9 mouse cellular contexts compared by ENCODE assay signal in the genomic region with DNA sequence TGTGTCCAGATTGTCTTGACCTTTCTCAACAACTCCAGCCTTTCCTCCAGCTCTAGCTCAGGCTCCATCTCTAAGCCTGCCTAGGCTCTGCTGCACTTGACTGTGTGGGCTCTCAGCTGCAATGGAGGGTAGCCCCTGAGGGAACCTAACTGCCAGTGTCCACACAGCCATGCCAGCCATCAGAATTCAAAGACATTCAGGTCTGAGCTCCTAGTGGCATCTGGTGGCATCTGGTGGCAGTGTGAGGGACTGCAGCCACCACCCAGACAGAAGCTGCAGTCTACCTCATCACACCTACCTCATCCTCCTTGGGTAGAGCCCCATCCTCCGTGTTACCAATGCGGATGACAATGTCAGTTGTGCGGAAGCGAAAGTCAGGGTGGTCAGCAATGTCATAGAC. TPM values are rescaled to one million over a fixed set of nuclear protein-coding genes. Genes with fewer than 3 reads are reported as not detected.
DNase-seq lines count a peak whose midpoint lies in the region; ATAC-seq and TF ChIP-seq lines count a peak whose summit lies in the region.
"Had no signal": no experiment of that assay in that cellular context is flagged by ENCODE, and none has a peak within 500 bp of the region (broad histone marks: within the 10 kb centered on the region; RNA-seq: fewer than 3 reads in every experiment).

No protein-coding gene starts in this region.

- H3K4me3 ChIP-seq in heart, embryonic 10.5 days, result no peak overlapping the region; the same call in 1 of the 2 replicates
- H3K4me3 ChIP-seq in ES-Bruce4 (ENCODE audit: low read depth, low read length), result no peak overlapping the region
- H3K4me3 ChIP-seq in hindbrain, embryonic 14.5 days (replicated peaks; ENCODE audit: low read length), result no peak overlapping the region
- H3K4me3 ChIP-seq in midbrain, embryonic 15.5 days, result no peak overlapping the region
- H3K4me3 ChIP-seq: neural tube, embryonic 13.5 days had no signal

- 82% methylated on average over 4 of the region's 4 CpGs for WGBS in heart, embryonic 10.5 days
- WGBS in hindbrain, embryonic 14.5 days, result 77% methylated on average over 4 of the region's 4 CpGs
- WGBS in midbrain, embryonic 15.5 days, result 89% methylated on average over 4 of the region's 4 CpGs

- H3K4me2 ChIP-seq in hindbrain, embryonic 14.5 days (replicated peaks), result no peak overlapping the region
- H3K4me2 ChIP-seq in midbrain, embryonic 15.5 days, result no peak overlapping the region
- H3K4me2 ChIP-seq: neural tube, embryonic 13.5 days had no signal

- no peaks in the 10 kb centered on the region for H3K9me3 ChIP-seq in heart, embryonic 10.5 days
- H3K9me3 ChIP-seq in ES-Bruce4 (replicated peaks; ENCODE audit: control insufficient read depth, insufficient read depth, low read length, poor library complexity, severe bottlenecking), result no peaks in the 10 kb centered on the region
- H3K9me3 ChIP-seq in hindbrain, embryonic 14.5 days (ENCODE audit: control insufficient read depth, low read length), result no peaks in the 10 kb centered on the region
- H3K9me3 ChIP-seq in midbrain, embryonic 15.5 days, result no peaks in the 10 kb centered on the region
- H3K9me3 ChIP-seq: neural tube, embryonic 13.5 days had no signal

- no peaks in the 10 kb centered on the region for H3K27me3 ChIP-seq in heart, embryonic 10.5 days (ENCODE audit: insufficient read depth, poor library complexity, severe bottlenecking)
- H3K27me3 ChIP-seq in ES-Bruce4 (ENCODE audit: control insufficient read depth, insufficient read depth, low read length, poor library complexity, severe bottlenecking), result no peaks in the 10 kb centered on the region
- no peaks in the 10 kb centered on the region for H3K27me3 ChIP-seq in hindbrain, embryonic 14.5 days (ENCODE audit: control insufficient read depth, insufficient read depth, low read length)
- no peaks in the 10 kb centered on the region for H3K27me3 ChIP-seq in midbrain, embryonic 15.5 days (replicated peaks)
- H3K27me3 ChIP-seq: neural tube, embryonic 13.5 days had no signal

- TF ChIP-seq EP300 in ES-Bruce4 (IDR thresholded peaks at IDR 0.05; ENCODE audit: insufficient read depth, low read depth, low read length), result no peak

- H3K36me3 ChIP-seq in heart, embryonic 10.5 days, result peaks cover 97% of the 10 kb centered on the region
- peaks cover 49% of the 10 kb centered on the region for H3K36me3 ChIP-seq in ES-Bruce4 (ENCODE audit: control insufficient read depth, insufficient read depth, low read length, poor library complexity, severe bottlenecking)
- H3K36me3 ChIP-seq in hindbrain, embryonic 14.5 days (replicated peaks; ENCODE audit: control insufficient read depth, insufficient read depth), result peaks cover 92% of the 10 kb centered on the region
- peaks cover 68% of the 10 kb centered on the region for H3K36me3 ChIP-seq in midbrain, embryonic 15.5 days (replicated peaks)

- TF ChIP-seq CTCF in ES-Bruce4 (IDR thresholded peaks at IDR 0.05; ENCODE audit: low read depth, low read length), result peak; percentile 56

- intact Hi-C loops in heart, postnatal 14 days (cut with DNase I), result no loop called here

- H3K27ac ChIP-seq in heart, embryonic 10.5 days, result no peak overlapping the region
- H3K27ac ChIP-seq in ES-Bruce4 (ENCODE audit: insufficient read depth, low read length), result no peak overlapping the region
- no peak overlapping the region for H3K27ac ChIP-seq in hindbrain, embryonic 14.5 days
- no peak overlapping the region for H3K27ac ChIP-seq in midbrain, embryonic 15.5 days
- H3K27ac ChIP-seq: neural tube, embryonic 13.5 days had no signal

- no peak overlapping the region for H3K9ac ChIP-seq in ES-Bruce4 (ENCODE audit: low read depth, poor library complexity, severe bottlenecking)
- no peak overlapping the region for H3K9ac ChIP-seq in hindbrain, embryonic 14.5 days
- no peak overlapping the region for H3K9ac ChIP-seq in midbrain, embryonic 15.5 days
- H3K9ac ChIP-seq: neural tube, embryonic 13.5 days had no signal

- peak; percentile 33 to 57 for DNase-seq in heart, postnatal 14 days
- DNase-seq in heart, embryonic 10.5 days (ENCODE audit: low spot score), result no peak
- DNase-seq in 3T3-L1 (ENCODE audit: low read depth, low spot score), result peak; percentile 67
- peak; percentile 58 for DNase-seq in hindbrain, embryonic 14.5 days (ENCODE audit: low spot score)
- DNase-seq in embryo, embryonic 10 days (ENCODE audit: low spot score), result no peak
- no peak for DNase-seq in ovary, postnatal 10 days (ENCODE audit: low spot score)

- no peak for TF ChIP-seq POLR2A in ES-Bruce4 (IDR thresholded peaks at IDR 0.05; ENCODE audit: insufficient read depth, low read length)

- H3K4me1 ChIP-seq in heart, embryonic 10.5 days, result peaks cover 10% of the 10 kb centered on the region; the same call in 1 of the 2 replicates
- no peaks in the 10 kb centered on the region for H3K4me1 ChIP-seq in ES-Bruce4 (ENCODE audit: control insufficient read depth, insufficient read depth, low read length)
- no peaks in the 10 kb centered on the region for H3K4me1 ChIP-seq in hindbrain, embryonic 14.5 days (replicated peaks; ENCODE audit: control insufficient read depth, insufficient read depth, low read length)
- H3K4me1 ChIP-seq in midbrain, embryonic 15.5 days, result no peaks in the 10 kb centered on the region

- peak; percentile 18; the same call in 1 of the 2 replicates for ATAC-seq in hindbrain, embryonic 14.5 days (ENCODE audit: low FRiP score)
- ATAC-seq in midbrain, embryonic 15.5 days (replicated peaks), result peak; percentile 55

RNA-seq across cellular contexts. Expression of gene Sphk1, which starts 12.4 kb away (rescaled TPM):
- 1 to 10 TPM; 2.6 to 2.7 TPM for total RNA-seq in heart, postnatal 14 days (2021)
- 2.3 and 2.7 TPM in 2 replicates for polyA plus RNA-seq in heart, embryonic 10.5 days (2016; fragmentation: Nextera tagmentation; extraction: Ambion mirVana)
- polyA plus RNA-seq in ES-Bruce4 (2011; ENCODE audit: insufficient read depth, insufficient read length, low read depth, missing spikeins), result 0.64 and 0.88 TPM in 2 replicates
- polyA plus RNA-seq in hindbrain, embryonic 14.5 days (2014; fragmentation: Nextera tagmentation; extraction: Ambion mirVana), result 4.0 and 4.1 TPM in 2 replicates
- polyA plus RNA-seq in midbrain, embryonic 15.5 days (2015; fragmentation: Nextera tagmentation; extraction: Ambion mirVana), result 5.3 and 7.3 TPM in 2 replicates

RNA-seq across cellular contexts. Expression of gene Ube2o, which starts 38.1 kb away (rescaled TPM):
- 10 to 100 TPM; 43.3 to 49.2 TPM for total RNA-seq in heart, postnatal 14 days (2021)
- 8.5 and 10.3 TPM in 2 replicates for polyA plus RNA-seq in heart, embryonic 10.5 days (2016; fragmentation: Nextera tagmentation; extraction: Ambion mirVana)
- 36.1 and 43.6 TPM in 2 replicates for polyA plus RNA-seq in ES-Bruce4 (2011; ENCODE audit: insufficient read depth, insufficient read length, low read depth, missing spikeins)
- 27.5 and 28.5 TPM in 2 replicates for polyA plus RNA-seq in hindbrain, embryonic 14.5 days (2014; fragmentation: Nextera tagmentation; extraction: Ambion mirVana)
- 31.4 and 36.6 TPM in 2 replicates for polyA plus RNA-seq in midbrain, embryonic 15.5 days (2015; fragmentation: Nextera tagmentation; extraction: Ambion mirVana)

RNA-seq across cellular contexts. Expression of gene Aanat, which starts 43.1 kb away (rescaled TPM):
- total RNA-seq in heart, postnatal 14 days (2021), result not detected
- not detected in 2 replicates for polyA plus RNA-seq in heart, embryonic 10.5 days (2016; fragmentation: Nextera tagmentation; extraction: Ambion mirVana)
- polyA plus RNA-seq in ES-Bruce4 (2011; ENCODE audit: insufficient read depth, insufficient read length, low read depth, missing spikeins), result not detected in 2 replicates
- 0.15 TPM in 1 of 2 replicates, not detected in the other for polyA plus RNA-seq in hindbrain, embryonic 14.5 days (2014; fragmentation: Nextera tagmentation; extraction: Ambion mirVana)
- 0.33 and 0.45 TPM in 2 replicates for polyA plus RNA-seq in midbrain, embryonic 15.5 days (2015; fragmentation: Nextera tagmentation; extraction: Ambion mirVana)

RNA-seq across cellular contexts. Expression of gene Prpsap1, which starts 49.1 kb away (rescaled TPM):
- total RNA-seq in heart, postnatal 14 days (2021), result 10 to 100 TPM; 41.5 to 45.4 TPM
- polyA plus RNA-seq in heart, embryonic 10.5 days (2016; fragmentation: Nextera tagmentation; extraction: Ambion mirVana), result 120 and 142 TPM in 2 replicates
- 116 and 120 TPM in 2 replicates for polyA plus RNA-seq in ES-Bruce4 (2011; ENCODE audit: insufficient read depth, insufficient read length, low read depth, missing spikeins)
- polyA plus RNA-seq in hindbrain, embryonic 14.5 days (2014; fragmentation: Nextera tagmentation; extraction: Ambion mirVana), result 162 and 173 TPM in 2 replicates
- 199 and 200 TPM in 2 replicates for polyA plus RNA-seq in midbrain, embryonic 15.5 days (2015; fragmentation: Nextera tagmentation; extraction: Ambion mirVana)

Comparison
In these comparisons a context has a peak if more than half of its experiments do, and no peak if none do; other contexts are left out.
1. DNase-seq: peak in heart, postnatal 14 days (2 of 2), 3T3-L1 (single experiment) and hindbrain, embryonic 14.5 days (single experiment); none in heart, embryonic 10.5 days (single experiment), embryo, embryonic 10 days (single experiment) and ovary, postnatal 10 days (single experiment).